Mouse (Mus musculus) left cerebral cortex, postnatal 25 days (tissue): ENCODE data around the gene Gm26566. TPM values are rescaled to one million over a fixed set of nuclear protein-coding genes. Genes with fewer than 3 reads are reported as not detected.

Experiments
- DNase-seq, 2 experiments: peaks; one replicate each; pipeline ENCODE4 v3.0.0; 2022; ENCODE audit warnings: low spot score in 2 of 2, mixed read lengths in 1 of 2
- intact Hi-C: fragments of 180-260 bp; cut with DNase I; formaldehyde crosslinking; loops from one replicate; pipeline ENCODE4 v1.15.1; 2025
- total RNA-seq, 2 experiments: library from RNA; stranded (reverse); gene quantifications; 2 replicates each; pipeline ENCODE4 v1.2.3; 2021

The Gm26566 gene
- 1 to 10 TPM; 1.2 to 1.4 TPM for total RNA-seq

DNA sequence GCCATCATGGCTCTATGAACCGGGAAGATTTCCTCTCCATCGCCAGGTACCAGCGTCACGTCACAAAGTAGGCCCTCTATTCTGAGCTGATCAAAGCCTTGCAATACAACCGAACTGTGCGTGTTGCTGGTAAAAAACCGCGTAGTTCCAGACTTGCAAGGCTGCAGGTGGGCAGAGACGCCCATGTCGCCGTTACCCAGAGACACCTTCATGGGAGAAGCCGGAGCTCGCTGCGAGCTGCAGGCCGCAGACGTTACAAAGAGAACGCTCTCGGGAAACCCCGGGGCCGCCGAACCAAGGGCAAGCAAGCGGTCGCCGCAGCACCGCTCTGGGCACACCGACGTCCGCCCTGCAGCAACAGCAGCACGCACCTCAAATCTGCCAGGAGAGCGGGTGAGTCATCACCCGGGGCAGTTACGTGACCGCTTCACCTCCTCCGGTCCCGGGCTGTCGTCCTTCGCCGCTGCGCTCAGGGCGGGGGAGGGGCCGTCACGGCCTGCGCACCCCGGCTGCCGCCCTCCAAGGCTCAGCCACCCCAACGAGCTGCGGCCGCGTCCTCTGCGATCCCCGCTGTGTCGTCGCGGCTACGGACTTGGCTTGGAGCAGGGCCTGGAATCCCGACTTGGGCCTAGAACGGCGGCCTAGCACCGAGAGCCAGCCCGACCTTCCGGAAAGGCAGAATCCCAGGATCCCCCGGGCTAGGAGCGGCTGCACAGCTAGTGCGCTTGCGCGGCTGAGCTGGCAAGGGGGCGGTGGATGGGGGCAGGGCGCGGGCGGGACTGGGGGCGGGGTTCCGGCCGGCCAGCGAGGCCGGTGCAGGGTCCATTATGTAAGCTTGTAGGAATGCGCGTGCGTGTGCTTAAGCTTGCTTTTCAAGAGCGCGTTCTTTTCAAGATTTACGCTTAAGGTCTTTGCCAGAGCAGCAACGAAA is at the start of gene Gm26566, which contains the start of gene Klhl9:
TSS of gene Gm26566 (plus strand) at position 15 of the 931 bp plus-strand sequence.
TSS of gene Klhl9 (minus strand) at position 675 of the 931 bp plus-strand sequence.
- peak; percentile 90 to 92 for DNase-seq
- intact Hi-C loops = no loop called here

DNA sequence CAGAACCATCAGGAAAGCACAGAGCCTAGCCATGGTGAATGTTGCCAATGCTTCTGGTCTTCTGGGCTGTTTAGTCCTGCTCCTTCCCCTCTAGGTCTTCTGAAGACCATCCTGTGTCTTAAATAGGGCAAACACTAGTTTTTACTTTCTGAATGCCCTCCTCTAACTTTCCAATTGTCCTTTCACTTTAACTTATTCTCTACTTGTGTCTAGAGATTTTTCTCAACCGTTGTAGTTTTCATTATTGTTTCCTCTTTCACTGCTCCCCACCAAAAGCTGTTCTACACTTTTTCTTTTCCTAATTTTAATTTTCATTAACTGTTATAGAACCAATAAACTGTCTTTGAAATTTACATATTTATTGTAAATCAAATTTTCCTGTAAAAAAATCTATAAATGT is 44.8 kb upstream of the Gm26566 start, which contains the start of gene Ifna16:
TSS of gene Ifna16 (minus strand) at position 101 of the 400 bp plus-strand sequence.
- no peak for DNase-seq
- intact Hi-C loops = no loop called here

DNA sequence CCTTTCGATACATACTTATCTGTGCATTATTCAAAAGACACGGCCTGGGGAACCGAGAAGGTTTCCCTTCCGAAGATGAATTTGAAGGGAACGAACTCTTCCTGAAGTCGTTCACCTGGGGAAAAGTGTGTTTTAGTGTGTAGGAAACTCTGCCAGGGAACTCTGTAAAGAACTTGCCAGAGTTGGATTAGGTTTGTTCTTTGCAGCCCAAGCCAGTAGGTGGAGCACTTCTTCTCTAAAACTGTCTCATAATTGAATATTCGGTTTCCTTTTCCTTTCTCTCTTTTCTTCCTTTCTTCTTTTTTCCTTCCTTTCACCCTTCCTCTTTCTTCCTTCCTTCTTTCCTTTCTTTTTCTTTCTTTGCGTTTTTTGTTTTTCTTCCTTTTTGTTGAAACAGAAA is 41.2 kb upstream of the Gm26566 start:
- DNase-seq = peak; percentile 11 to 19
- intact Hi-C loops = no loop called here

DNA sequence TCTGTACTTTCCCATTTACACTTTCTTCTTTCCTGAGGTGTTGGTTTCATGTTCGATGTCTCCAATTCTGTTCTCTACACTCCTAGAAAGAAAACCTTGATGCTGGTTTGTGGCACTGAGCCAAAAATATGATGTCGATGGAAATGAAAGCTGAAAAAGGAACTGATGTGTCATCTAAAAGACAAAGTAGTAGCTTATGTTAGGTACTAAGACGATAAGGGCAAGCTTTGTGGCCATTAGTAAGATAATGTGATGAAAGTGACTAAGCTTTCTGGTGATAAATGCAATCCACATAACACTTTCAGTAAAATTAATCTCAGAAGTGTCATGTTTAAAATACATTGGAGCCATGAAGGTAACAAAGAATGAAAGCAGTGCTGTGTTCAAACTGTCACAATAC is 40.3 kb upstream of the Gm26566 start:
- intact Hi-C loops = no loop called here
- no peak for DNase-seq

GRCm38 (mm10) chr4:88683812-88684211 is 37.8 kb upstream of the Gm26566 start, which contains the start of gene Ifna2:
Gene Ifna2, minus strand, starts transcription at chr4:88683912.
- intact Hi-C loops = no loop called here
- DNase-seq = no peak

DNA sequence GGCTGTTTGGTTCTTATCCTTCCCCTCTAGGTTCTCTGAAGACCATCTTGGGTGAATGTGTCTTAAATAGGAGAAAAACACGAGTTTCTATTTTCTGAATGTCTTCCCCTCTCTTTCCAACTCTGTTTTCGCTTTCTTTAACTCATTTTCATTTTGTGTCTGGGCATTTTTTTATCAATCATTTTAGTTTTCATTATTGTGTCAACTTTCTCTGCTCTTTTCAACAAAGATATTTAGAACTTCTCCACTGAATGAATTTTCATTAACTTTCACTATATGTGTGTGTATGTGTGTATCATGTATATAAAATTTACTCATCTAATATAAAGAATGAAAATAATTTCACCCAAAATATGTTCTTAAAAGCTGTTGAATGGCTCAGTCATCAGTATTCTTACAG is 30.3 kb upstream of the Gm26566 start, which contains the start of gene Ifnab:
TSS of gene Ifnab (minus strand) at position 101 of the 400 bp plus-strand sequence.
- intact Hi-C loops = no loop called here

DNA sequence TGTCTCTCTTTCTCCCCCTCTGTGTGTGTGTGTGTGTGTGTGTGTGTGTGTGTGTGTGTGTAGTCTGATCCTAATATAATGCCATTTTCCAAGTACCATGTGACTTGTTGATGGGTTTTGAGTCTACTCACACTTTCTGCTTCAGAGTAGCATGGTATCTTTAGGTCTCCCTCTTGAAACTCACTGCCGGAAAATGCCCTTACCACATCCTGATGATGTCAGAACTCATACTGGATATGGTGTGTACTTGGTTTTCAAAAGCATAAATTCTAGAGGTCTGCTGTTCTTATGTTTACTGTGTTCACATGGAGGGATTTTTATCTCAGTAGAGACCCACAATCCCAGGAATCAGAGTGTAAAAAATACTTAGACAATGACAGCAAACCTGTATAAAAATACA is 29.1 kb upstream of the Gm26566 start:
- DNase-seq = no peak
- intact Hi-C loops = no loop called here

More for the DNA sequence above, 30.3 kb upstream of the Gm26566 start, which contains the start of gene Ifnab:
- no peak for DNase-seq

DNA sequence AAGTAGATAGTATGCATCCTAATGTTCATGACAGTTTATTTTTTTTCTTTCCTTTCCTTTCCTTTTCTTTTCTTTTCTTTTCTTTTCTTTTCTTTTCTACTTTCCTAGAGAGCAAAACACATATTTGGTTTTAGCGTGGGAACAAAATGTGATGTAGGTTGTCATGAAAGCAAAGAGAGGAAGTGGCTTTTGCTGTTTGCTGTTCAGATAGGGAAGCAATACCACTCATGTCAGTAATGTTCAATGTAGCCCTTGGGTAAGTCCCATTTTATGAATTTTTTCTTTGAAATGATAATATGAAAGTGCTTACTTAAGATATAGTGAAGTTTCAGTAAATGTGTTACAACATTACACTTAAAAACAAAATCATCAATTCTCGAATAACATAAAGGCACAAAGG is 28.2 kb upstream of the Gm26566 start:
- DNase-seq = no peak
- intact Hi-C loops = no loop called here

- peak; percentile 69 to 77 for DNase-seq
- intact Hi-C loops = loop anchor here (2.0 kb wide), 1 partner anchor 30 kb away; no protein-coding TSS in a partner anchor
Observed at GRCm38 (mm10) chr4:88696237-88696884, 25.2 kb upstream of the Gm26566 start.

GRCm38 (mm10) chr4:88697108-88697507 is 24.5 kb upstream of the Gm26566 start:
- DNase-seq = no peak
- intact Hi-C loops = loop anchor here (2.0 kb wide), 1 partner anchor 30 kb away; no protein-coding TSS in a partner anchor

DNA sequence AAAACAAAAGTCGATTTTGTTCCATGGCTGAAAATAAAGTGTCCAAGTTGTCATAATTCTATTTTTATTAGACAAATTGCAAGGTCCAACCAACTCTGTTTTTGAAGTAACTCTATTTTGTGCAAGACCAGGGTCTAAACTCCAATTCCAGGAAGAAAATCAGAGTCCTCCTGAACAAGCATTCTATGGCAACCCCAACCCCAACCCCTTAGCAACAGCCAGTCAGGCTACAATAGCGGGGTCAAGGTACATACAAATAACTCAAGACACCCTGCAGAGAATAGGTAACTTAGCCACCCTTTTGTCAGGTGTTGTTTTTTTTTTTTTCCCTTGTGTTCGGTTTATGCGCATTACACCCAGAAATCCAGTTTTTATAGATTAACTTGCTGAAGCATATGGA is 23.9 kb upstream of the Gm26566 start:
- intact Hi-C loops = loop anchor here (2.0 kb wide), 1 partner anchor 29 kb away; no protein-coding TSS in a partner anchor

GRCm38 (mm10) chr4:88698781-88699180 is 22.8 kb upstream of the Gm26566 start:
- no peak for DNase-seq
- intact Hi-C loops = no loop called here

More for the DNA sequence above, 23.9 kb upstream of the Gm26566 start:
- DNase-seq = no peak

GRCm38 (mm10) chr4:88699301-88699700 is 22.3 kb upstream of the Gm26566 start:
- DNase-seq = no peak
- intact Hi-C loops = no loop called here

- intact Hi-C loops = no loop called here
- no peak for DNase-seq
Observed at GRCm38 (mm10) chr4:88705924-88706323, 15.7 kb upstream of the Gm26566 start.

- intact Hi-C loops = no loop called here
- no peak for DNase-seq
Observed at GRCm38 (mm10) chr4:88707128-88707826, 14.3 kb upstream of the Gm26566 start.

GRCm38 (mm10) chr4:88714281-88714680 is 7.3 kb upstream of the Gm26566 start:
- intact Hi-C loops = no loop called here

DNA sequence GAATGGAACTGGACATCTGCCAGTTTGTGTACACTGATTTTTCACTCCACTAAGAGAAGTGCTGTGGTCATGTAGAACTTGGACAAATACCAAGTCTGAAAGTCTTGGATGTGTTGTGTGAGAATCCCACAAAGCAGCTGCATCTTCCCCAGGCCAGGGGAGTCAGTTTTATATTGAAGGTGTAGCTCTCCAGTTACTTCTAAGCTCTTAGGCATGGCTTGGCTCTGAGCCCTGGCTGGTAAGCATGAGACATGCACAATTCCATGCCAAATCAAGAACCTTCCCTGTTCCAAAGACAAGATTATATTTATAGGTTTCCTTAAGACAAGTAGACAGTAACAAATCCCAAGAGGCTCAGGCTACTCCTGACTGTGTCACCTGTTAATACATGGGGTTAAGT is 6.5 kb upstream of the Gm26566 start:
- intact Hi-C loops = no loop called here
- DNase-seq = no peak

More at GRCm38 (mm10) chr4:88714281-88714680, 7.3 kb upstream of the Gm26566 start:
- DNase-seq = no peak

DNA sequence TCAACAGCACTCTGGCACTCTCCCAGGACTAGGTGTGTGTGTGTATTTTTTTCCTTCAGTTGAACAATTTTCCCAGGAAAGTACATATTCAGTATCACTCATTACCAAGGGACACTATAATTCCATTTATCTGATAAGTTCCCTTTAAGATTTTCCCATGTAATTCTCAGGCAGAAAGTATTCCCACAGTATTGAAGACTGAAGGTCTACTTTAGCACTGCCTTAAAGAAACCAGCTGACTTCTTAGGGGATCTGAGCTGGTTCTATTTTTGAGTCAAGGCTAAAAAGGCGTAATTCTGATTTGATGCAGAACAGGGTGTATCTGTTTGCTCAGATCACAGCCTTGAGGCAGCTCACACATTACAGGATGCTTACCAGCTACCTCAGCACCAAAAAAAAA is 2.9 kb upstream of the Gm26566 start:
- intact Hi-C loops = no loop called here
- DNase-seq = no peak

GRCm38 (mm10) chr4:88723497-88724090 is 2.0 kb downstream of the Gm26566 start:
- intact Hi-C loops = no loop called here
- DNase-seq = no peak
